Mouse (Mus musculus): Measurements from ENCODE around the gene Tnf.
A peak's percentile ranks its signal among the peaks of the same experiment; 100 is the strongest.

The Tnf gene

DNA sequence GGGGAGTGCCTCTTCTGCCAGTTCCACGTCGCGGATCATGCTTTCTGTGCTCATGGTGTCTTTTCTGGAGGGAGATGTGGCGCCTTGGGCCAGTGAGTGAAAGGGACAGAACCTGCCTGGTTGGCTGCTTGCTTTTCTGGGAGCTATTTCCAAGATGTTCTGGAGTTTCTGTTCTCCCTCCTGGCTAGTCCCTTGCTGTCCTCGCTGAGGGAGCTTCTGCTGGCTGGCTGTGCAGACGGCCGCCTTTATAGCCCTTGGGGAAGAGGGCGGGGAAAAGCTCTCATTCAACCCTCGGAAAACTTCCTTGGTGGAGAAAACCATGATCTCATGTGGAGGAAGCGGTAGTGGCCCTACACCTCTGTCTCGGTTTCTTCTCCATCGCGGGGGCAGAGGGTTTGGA is at the start of gene Tnf:
Gene Tnf (minus strand): TSS at position 221 of the 400 bp plus-strand sequence.
- DNase-seq (ENCODE audit: inconsistent age in 2 of 2, low spot score in 1 of 2), result peak; percentile 61 to 76

DNA sequence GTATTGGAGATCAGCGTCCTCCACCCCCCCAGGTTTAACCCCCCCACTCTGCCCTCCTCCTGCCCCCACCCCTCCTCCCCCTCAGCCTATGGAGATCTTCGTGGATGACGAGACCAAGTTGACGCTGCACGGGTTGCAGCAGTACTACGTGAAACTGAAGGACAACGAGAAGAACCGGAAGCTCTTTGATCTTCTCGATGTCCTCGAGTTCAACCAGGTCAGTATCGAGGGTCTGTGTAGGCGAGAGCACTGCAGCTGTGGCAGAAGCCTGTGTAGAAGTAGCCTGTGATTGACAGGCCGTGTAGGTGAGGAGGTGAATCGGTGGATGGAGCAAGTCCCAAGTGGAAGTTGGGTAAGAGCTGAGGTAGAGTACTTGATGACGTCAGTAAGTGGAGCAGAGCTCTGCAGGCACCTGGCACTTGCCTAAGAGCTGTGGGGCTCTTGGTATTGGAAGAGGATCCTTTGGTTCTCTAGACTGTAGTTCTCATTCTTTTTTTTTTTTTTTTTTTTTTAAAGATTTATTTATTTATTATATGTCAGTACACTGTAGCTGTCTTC is 49.4 kb upstream of the Tnf start:
- peak; percentile 27 to 55 for DNase-seq (ENCODE audit: inconsistent age in 2 of 2, low spot score in 1 of 2)

DNA sequence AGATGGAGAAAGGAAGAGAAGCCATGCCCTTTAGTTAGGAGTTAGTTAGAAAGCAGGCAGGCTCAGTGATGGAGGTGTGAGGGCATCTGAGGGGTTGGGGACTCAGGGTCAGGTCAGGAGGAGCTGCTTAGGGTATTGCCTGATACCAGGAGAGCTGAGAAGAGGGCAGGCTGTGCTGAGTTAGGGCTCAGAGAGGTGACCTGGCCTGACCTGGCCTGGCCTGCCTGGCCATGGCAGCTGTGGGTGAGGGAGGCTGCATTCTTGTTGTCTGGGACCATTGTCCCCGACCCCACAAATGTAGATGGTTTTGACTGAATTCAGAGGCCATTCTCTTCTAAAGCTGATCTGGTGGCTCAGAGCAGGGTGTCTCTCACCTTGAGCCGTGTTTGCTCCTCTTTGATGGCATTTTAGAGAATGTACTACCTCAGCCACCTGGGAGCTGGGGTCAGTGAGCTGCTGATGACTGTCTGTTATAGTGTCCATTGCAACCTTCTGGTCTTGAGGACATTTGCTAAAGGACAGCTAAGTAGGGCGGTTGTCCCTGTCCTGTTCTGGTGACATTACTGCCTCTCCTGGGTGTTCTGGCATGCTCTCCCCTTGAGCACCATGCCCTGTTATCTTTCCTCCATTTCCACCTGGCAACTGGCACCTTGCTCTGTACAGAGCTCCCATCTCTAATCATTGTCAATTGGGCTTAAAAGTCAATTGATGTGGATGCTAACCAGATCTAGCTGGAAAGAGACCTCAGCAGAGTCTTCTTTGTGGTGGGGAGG is 48.7 kb upstream of the Tnf start:
- peak; percentile 13 to 58 for DNase-seq (ENCODE audit: inconsistent age in 2 of 2, low spot score in 1 of 2)

DNA sequence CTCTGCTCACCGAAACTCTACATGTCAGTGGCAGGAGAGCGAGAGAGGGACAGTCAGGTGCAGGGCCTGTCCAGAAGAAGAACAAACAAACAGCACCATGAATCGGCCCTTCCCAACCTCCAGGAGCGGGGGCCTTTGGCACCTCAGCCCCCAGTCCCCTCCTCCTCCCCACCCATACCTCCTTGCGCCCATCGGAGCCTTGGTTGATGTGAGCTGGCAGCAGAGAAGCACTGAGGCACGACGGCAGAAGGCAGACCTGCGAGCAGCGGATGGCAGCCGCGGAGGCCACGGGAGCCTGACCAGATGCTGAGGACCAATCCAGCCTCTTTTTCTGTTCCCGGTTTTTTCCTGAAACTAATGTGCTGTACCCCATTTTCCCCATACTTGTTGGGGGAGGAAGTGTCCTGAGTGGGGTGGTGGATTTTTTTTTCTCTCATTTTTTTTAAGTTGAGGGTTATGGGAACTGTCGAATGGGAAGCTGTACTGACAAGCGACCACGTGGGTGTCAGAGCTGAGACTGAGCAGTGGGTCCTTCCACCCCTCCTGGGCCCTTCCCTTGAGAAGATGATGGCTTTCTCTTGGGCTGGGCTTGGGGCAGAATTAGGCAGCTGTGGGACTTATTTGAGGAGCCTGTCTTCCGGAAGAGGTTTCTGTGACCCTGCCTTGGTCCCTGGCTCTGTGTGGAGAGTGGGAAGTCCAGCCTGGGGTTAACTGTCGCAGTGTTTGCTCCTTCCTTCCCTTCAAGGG is 47.8 kb upstream of the Tnf start:
- peak in 1 of 2 experiments; percentile 43 for DNase-seq (ENCODE audit: inconsistent age in 2 of 2, low spot score in 1 of 2)

DNA sequence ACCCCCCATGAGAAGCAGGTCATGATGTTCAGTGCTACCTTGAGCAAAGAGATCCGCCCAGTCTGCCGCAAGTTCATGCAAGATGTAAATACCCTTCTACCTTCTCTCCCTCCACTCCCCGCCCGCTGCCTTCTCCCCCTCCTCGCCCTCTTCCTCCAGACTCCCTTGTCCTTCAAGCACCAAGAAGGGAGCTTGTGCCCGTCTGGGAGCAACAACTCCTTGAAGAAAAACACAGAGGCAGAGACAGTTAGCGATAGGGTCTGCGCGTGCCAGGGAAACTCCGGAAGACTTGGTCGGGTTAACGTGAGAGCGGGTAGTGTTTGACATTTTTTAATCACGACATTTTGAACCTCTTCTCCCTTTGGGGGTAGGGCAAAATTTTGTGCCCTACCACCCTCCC is 47.2 kb upstream of the Tnf start:
- DNase-seq (ENCODE audit: inconsistent age in 2 of 2, low spot score in 1 of 2), result peak in 1 of 2 experiments; percentile 32

DNA sequence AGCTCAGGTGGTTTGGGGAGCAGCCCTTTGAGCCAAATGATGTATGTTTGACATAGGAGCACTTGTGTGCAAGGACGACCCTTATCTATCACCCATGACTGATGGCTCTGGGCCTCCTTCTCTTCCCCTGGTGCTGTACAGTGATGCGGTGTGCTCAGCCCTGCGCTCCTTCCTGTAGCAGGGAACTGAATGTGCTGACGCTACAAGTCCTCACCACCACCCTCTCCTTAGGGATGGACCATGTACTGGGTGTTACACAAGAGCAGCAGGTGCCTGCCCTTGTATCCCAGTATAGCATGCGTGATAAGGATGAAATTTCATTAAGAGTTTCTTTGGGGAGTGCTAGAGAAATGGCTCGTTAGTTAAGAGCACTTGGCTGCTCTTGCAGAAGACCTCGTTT is 45.3 kb upstream of the Tnf start:
- peak in 1 of 2 experiments; percentile 40 for DNase-seq (ENCODE audit: inconsistent age in 2 of 2, low spot score in 1 of 2)

DNA sequence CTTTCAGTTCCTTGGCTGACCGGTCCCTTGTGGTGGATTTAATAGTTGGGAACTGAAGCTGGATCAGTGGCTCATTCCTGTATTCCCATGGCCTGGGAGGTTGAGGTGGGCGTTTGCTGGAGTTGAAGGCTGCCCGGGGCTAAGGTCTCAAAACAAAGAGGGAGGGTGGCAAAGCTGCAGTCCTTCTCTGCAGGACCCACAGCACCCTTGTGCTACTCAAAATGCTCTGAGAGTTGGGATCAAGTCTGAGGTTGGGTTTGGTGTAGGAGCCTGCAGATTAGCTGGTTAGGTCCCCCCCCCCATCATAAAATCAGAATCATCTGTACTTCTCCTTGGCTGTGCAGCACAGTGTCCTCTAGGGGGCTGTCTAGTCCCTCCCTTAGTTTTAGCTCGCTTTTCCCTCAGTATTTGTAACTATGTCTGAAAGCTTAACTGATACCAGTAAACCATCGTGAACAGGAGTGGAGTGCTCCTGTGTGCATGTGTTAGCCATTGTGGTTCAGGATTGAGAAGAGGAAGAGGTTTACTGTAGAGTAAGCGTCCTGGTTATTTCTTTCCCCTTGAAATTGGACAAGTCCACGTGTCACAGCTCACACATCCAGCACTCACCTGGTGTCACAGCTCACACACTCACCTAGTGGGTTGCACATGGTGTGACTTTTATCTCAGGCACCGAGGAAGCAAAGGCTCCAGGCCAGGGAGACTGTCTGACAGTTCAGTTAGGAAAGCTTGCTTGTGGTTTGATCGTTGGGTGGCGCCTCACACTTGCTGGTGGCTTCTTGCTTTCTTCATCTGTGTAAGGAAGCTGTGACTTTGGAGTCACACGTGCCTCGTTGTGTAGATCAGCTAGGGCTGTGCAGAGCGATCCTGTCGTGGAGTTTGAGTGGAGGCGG is 44.2 kb upstream of the Tnf start:
- peak; percentile 16 to 57 for DNase-seq (ENCODE audit: inconsistent age in 2 of 2, low spot score in 1 of 2)

DNA sequence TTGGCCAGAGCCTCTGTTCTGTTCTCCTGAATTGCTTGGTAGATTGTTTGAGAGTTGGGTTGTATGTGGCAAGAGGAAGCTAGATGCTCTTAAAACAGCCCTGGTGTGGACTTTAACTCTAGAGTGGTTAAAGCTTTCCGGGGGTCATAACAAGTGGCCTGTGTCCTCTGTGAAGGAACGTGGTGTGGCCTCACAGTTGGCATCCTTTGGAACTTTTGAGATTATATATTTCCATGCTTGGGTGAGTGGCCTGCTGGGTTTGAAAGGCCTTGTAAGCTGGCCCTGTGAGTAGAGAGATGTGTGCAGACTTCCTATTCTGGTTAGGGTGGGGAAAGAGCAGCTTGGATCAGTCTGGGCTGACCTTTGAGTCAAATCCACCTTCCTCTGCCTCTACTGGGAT is 43.2 kb upstream of the Tnf start:
- DNase-seq (ENCODE audit: inconsistent age in 2 of 2, low spot score in 1 of 2), result no peak

DNA sequence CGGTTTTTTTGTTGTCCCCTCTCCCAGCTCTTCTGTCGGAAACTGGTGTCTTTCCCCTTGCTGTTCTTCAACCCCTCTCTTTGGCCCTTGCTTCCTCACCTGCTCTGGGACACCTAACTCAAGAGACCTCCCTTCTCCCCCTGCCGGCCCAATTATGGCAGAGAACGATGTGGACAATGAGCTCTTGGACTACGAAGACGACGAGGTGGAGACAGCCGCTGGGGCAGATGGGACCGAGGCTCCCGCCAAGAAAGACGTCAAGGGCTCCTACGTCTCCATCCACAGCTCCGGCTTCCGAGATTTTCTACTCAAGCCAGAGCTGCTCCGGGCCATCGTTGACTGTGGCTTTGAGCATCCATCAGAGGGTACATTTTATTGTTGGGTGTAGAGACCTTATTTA is 41.3 kb upstream of the Tnf start:
- peak; percentile 58 to 77 for DNase-seq (ENCODE audit: inconsistent age in 2 of 2, low spot score in 1 of 2)

DNA sequence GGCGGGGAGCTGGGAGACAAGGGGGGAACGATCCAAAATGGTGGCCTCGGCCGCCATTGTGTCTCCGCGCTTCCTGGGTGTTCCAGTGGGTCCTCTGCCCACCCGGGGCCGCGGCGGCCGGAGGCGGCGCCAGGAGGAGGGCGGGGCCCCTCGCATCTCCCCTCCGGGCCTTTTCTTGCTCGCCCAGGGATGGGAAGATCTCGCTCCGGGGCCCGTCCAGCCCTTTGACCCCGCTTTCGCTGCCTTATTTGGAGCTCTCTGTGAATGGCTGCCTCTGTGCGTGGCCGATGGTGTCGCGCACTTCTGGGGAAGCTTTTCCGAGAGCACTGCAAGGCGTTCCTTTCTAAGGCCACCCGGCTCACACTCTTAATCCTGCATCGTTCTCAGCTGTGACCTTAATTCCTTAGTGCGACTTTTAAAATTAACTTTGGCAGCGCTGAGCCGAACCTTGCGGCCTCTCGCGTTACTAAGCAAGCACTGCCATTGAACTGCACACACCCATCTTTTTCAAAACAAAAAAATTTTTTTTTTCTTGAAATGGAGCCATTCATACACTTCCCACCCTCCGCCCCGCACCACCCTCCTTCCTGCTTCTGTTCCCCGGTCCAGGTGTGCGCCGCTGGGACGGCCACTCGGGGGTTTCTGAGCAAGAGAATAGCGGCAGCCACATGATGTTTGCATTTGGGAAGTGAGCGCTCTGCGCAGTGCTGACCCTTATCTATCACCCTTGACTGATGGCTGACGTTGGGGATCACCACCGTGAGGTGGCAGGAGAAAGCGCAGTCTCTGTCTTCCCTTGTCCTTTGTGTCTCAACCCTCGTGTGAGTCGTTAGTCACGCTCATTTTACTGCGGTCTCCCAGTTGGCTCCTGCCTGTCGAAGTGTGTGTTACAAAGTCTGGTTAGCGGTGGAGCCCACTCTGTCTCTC is 40.5 kb upstream of the Tnf start:
- DNase-seq (ENCODE audit: inconsistent age in 2 of 2, low spot score in 1 of 2), result peak; percentile 78 to 90

DNA sequence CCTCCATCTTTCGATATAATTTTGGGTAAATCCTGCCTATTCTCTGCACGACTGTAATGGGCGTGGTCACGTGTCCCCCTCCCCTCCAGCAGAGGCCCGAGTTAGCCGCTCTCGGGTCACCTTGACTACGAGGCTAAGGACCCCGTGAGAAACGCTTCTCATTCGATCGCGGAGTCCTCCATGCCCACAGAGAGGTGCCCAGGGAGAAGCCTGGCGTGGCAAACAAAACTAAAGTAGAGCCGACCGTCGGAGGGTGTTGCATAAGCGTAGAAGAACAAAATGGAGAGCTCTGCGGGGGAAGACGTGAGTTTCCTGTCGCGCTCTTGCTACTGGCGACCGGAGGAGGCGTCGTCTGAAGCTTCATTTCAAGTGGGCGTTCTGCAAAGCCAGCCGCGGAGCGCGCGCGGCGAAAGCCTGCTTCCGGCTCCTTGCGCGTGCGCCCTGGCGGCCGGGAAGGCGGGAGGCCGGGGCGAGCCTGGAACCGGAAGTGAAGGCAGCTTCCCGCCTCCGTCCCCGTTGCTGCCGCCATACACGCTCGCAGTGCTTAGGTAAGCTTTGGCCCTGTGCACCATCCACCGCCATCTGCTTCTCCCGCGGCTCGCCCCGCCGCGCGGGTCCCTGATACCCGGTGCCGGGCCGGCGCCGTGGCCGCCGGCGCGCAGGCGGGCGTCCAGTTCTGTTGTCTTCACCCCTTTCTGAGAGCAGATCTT is 39.7 kb upstream of the Tnf start, which contains the start of gene Ddx39b:
Gene Ddx39b (plus strand): TSS at position 442 of the 710 bp plus-strand sequence.
- DNase-seq (ENCODE audit: inconsistent age in 2 of 2, low spot score in 1 of 2), result peak; percentile 98 to 99

DNA sequence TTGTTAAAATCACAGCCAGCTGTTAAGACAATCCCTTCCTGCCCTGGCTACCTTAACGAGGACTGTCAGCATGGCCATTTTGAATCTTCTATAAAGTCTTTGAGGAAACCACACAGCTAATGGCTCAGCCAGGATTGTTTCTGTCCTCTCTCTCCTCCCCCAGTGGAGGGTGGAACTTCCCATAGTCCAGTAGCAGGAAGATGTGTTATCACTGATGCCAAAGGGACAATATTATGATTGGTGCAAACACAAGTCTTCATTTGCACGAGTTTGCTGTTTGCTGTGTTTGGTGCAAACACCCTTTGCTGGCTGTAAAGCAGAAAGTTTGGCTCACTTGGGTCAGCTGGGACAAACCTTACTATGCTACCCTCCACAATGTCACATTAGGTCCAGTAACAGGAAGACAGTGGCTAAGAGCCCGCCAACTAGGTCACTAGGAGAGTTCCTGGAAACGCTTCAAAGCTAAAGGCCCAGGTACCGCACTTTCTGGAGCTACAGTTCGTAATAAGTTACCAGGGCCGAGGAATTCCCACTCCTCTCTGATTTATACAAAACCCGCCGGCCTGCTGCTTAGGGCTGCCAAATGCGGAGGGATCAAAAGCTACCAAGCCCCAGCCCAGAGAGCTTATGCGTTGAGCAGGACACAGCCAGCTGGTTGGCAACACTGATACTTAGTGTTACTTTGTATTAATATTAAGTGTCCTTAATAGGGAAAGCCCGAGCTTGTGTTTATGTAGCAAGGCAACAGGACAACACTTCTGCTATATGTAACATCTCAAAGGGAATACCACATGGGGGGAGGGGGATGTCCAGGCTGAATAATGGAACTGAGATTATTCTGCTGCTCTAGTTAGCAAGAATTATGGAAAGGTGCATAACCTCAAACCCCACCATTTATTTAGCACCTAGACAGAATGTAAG is 38.8 kb upstream of the Tnf start:
- DNase-seq (ENCODE audit: inconsistent age in 2 of 2, low spot score in 1 of 2), result peak; percentile 49 to 59

DNA sequence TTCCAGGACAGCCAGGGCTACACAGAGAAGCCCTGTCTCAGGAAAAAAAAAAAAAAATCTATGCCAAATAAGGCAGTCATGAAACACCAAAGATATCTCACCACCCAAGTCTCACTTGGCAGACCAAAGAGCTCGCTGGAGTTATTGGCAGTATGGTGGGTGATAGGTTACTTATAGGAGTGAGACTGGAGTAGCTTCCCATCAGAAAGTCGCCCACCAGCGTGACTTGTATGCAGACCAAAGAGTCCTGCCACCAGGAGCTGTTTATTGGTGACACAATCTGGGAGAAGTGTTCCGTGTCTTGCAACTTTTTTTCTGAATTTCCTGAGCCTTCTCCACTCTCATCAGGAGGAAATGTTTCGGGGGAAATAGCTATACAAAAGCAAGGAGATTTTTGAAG is 37.9 kb upstream of the Tnf start:
- DNase-seq (ENCODE audit: inconsistent age in 2 of 2, low spot score in 1 of 2), result peak; percentile 20 to 43

DNA sequence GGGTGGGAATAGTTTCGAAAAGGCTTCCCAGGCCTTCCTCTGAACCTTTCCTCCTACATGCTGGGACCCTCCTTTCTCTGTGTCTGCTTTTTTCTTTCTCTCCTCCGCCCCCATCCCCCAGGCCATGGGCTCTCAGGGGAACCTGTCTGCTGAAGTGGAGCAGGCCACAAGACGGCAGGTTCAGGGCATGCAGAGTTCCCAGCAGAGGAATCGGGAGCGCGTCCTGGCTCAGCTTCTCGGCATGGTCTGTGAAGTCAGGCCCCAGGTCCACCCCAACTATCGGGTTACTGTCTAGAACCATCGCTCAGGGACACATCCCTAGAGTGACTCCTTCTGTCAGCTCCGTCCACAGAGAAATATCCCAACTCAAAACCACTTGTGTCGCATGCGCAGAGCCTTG is 35.7 kb upstream of the Tnf start:
- DNase-seq (ENCODE audit: inconsistent age in 2 of 2, low spot score in 1 of 2), result peak in 1 of 2 experiments; percentile 47

DNA sequence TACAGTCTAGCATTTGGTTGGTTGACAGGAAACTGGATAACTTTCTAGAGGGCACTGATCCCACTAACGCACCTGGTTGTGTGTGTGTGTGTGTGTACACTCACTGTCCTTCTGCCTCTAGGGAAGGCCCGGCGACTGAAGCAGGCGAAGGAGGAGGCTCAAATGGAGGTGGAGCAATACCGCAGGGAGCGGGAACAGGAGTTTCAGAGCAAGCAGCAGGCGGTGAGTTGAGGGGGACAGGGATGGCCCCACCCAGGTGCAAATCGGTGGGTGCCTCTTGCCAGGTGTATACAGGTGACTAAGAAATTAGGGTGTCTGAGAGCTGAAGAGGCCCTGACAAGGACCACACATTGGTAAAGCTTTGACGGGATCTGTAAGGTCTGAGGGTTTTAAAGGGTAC is 35.2 kb upstream of the Tnf start:
- peak; percentile 44 for DNase-seq (ENCODE audit: inconsistent age in 2 of 2, low spot score in 1 of 2)

DNA sequence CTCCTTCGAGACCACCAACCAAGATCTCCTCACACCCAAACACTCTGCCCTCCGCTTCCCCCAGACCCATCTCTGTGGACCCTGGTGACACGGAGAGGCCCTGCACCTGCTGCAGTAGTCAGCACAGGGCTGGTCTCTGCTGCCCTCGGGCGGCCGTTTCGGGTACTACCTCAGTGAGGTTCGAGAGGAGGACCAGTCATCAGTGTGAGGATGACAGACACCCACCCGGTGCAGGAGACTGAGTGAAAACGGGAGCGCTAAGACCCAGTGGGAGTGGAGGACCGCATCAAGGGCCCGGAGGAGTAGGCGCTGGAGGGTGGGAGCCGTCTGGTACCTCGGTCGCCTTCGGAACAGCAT is 34.6 kb upstream of the Tnf start:
- peak; percentile 95 to 99 for DNase-seq (ENCODE audit: inconsistent age in 2 of 2, low spot score in 1 of 2)

DNA sequence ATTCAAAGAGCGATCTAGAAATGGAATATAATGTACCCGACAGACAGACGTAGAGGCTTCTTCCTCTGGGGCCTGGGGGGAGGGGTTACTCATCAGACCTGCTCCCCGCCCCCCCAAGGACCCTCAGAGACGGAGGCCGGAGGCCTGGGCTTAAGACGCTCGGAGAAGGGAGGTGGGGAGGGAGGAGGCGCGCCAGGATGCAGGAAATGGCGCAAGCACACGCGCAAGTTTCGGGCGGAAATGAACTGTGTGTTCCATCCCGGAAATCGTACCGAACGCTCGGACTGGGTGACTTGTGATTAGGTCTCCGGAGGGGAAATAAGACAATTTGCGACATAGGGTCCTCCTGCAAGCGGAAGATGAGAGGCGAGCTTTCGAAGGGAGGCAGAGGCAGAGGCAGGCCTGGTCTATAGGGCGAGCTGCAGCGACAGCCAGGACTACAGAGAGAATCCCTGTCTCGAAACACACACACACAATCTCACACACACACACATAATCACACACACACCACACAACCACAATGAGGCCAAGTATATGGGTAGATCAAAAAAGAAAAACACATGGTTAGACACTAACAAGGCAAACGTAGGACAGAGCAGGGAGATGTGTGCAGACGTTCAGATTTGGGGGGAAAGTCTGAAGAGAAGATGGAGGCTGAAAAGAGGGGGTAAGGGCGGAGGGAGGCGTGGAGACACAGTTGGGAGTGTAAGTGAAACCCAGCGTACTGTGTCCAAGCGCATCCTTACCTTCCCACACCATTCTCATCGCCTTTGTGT is 34.0 kb upstream of the Tnf start, which contains the start of gene Nfkbil1:
Gene Nfkbil1 (minus strand): TSS at position 179 of the 776 bp plus-strand sequence.
- DNase-seq (ENCODE audit: inconsistent age in 2 of 2, low spot score in 1 of 2), result peak; percentile 94 to 97
